Mouse (Mus musculus) lung, postnatal 10 days (tissue): Measurements from ENCODE around the gene Cd44.

Experiments
- DNase-seq: peaks from one replicate; pipeline ENCODE4 v3.0.0; 2021

Cd44 gene

DNA sequence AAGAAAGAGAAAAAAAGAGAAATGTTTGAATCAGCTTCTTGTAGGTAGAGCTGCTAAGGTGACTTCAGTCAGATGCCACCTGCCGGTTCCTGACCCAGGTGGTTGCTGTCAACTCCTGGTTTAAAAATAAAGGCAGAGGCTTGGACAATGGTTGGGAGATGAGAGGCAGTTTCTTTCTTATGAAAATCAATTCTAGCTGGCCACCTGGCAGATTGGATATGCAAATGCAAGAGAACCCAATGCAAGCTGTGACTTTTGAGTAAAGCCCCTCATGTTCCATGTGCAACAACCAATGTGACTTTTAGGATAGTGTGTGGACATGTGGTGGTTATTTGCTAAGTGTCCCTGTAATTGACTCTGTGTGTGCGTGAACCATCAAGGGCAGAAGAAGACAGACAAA is 33.0 kb downstream of the Cd44 start:
- DNase-seq = no peak

DNA sequence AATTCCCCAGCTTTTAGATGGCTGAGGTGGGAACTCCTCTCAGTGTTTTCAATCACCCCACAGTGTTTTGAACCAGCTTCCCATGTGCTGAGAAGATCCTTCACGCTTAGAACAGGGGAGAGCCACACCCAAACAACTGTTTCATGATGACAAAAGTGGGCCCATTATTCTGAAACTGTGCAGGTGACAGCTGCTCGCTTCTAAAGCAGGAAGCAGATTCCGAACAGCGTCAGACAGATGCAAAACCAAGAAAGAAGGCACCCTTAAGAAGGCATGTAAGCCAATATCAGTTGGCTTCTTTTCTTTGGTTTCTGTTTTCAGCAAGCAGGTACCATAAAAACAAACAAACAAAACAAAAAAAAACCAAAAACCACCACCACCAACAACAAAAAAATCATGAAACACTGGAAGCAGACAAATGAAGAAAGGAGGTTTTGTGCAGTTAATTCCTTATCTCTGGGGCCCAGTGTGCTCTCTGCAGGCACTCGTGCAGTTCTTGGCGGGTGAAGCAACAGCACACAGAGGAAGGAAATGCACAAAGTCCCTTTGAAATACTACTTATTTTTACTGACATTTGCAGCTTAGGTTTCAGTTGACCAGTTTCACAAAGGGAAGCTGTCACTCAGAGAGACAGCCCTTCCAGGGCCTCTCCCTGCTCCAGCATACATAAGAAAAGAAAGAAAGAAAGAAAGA is 33.9 kb downstream of the Cd44 start:
- peak; percentile 25 for DNase-seq

DNA sequence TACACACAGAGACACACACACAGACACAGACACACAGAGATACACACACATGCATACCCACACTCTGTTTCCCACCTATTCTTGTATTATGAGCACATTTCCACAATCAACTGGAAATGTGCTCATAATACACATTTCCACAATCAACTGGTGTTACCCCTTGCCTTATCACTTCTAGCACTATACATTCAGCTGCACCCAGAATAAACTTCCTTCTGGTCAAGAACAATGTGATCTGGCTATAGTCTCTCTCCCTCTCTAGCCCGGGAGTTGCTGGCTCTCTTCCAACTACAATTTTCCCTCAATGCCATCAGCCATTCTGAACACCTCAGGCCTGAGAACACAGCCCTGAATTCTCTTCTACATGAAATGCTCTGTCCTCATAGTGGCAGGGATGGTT is 34.9 kb downstream of the Cd44 start:
- peak; percentile 52 for DNase-seq

DNA sequence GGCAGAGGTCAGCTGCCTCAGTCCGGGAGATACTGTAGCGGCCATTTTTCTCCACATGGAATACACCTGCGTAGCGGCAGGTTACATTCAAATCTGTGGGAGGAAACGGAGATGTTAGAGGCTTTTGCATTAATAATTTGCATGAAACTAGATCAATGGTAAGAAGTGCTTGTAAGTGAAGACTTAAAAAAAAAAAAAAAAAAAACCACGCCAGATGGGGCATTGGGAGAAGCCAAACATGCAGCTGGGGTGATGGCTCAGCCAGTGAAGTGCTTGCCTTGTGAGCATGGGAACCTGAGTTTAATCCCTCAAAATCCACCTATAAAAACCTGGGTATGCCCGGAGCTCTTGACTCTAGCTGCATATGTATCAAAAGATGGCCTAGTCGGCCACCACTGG is 36.1 kb downstream of the Cd44 start:
- no peak for DNase-seq

DNA sequence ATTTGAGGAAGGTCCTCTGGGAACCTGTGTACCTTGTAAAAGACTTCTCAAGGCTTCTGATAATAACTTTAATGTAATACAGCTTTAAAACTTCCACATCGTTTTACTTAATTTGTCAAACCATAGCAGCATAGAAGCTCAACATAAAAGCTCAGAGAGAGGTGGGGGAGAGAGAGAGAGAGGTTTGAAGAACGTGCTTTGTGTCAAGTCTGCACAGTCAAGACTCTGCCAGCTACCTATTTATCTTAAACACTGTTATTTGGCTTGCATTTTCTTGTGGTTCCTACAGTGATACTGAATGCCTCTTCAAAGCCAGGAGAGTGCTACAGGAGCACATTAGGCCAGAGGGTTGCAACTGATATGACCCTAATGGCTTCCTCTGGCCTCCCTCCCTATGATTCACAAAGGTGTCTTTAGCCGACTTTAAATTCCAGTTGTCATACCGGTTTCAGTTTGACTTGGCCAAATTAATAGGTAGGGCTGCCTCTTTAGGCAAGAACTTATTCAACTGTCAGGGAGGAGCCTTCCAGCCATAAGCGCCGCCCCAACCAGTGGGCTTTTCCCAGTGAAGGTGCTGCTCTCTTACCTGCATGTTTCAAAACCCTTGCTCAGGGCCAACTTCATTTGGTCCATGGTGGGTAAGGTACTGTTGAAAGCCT is 36.6 kb downstream of the Cd44 start:
- DNase-seq = no peak

DNA sequence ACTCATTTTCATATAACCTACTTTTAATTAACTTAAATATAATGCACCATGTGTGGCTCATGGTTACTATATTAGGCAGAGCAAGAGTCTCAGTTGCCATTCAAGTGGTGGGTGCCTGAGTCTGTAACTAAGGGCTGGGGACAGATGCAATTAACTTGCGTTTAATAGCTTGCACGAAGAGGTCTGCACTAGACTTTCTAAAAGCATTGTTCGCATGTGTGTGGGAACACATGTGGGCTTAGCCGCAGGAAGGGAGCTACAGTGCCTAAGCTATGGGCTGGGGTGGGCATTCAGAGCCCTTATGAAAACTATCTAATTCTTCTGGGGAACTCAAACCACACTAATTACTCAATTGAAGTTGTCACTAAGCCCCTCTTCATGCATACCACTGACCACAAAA is 37.4 kb downstream of the Cd44 start:
- DNase-seq = no peak

DNA sequence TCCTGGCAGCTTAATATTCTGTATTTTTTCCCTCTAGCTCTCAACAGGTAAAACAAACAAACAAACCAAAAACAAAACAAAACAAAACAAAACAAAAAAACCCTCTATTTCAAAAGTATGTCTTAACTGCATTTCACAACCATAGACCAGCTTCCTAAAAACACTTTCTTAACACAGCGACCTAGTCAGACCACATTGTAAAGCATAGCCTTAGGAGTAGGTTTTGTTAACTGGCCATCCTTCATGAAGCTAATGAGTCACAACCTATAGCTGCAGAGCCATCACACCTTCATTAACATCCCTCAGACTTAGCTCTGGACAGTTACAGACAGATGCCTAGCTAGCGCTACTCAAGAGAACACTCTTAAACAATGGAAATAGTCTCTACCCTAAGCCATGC is 37.9 kb downstream of the Cd44 start:
- no peak for DNase-seq

DNA sequence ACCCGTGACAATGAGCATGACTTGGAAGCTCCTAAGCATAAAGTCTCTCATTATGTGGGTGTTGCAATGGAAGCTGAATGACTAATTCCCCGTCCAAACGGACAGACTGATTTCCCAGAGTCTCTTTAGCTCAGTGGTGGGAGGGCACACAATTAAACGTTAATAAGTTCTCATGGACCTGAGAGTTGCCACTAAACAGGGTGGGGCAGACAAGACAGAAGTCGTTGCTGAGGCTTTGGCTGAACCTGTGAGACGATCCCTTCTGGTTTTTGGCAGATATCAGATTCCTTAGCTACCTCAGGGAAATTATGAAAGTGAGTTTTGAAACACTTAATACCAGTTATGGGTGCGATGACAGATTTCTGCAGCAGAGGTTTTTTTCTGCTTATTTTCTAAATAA is 38.8 kb downstream of the Cd44 start:
- no peak for DNase-seq

DNA sequence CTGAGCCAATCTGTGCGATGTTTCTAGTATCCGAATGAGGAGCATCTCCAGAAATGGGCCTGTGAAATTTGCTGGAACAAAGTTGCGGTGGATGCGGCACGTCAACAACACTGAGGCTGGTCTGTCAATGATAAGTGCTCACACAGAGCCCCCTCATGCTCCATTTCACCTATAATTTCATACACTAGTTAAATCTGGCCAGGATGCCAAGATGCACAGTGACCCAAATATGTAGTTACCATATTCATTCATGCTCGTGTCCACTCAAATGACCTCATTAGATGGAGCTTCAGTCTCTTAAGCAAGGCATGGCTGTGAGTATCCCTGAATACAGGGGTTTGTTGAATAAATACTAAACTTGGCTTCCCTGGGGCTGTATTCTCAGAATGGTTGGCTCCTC is 43.2 kb downstream of the Cd44 start:
- DNase-seq = no peak

DNA sequence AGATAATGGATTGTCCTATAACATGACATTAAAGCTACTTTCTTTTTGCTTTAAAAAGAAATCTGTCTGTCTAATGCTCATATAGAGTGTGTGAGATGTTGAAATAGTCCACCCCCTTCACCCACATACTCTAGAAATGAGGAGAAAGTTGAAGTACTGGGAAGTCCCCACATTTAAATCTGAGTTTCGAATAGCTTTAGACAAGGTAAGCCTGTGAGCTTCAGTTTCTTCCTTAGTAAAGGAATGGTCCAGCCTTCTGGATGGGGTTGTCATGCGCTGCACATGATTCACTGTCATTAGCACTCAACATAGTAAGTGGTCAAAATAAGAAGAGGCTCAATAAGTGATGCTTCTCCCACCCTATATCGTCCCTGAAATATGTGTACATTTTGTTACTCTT is 48.2 kb downstream of the Cd44 start:
- DNase-seq = no peak

DNA sequence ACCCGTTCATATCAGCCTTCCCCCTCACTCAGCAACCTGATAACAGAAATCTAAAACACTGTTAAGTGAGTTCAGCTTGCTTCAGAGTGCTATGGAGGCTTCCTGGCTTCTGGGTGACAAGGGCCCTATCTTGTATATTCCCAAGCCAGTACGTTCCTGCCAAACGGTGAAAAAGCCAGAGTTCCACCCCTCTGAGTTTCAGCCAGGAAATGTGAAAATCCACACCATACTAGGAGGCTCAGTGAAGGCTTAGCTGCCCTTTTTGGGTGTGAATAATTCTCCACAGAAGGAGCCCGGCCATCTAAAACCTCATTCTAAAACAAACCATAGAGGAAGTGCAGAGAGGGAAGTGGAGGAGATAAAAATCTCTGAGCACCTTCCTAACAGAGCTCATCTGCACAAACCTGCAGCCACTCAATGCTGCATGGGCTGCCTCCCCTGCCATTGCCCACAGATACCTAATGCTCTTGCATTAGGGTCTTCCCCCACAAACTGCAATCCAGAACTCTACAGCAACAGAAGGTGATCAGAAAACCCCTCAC is 49.5 kb downstream of the Cd44 start:
- DNase-seq = no peak

DNA sequence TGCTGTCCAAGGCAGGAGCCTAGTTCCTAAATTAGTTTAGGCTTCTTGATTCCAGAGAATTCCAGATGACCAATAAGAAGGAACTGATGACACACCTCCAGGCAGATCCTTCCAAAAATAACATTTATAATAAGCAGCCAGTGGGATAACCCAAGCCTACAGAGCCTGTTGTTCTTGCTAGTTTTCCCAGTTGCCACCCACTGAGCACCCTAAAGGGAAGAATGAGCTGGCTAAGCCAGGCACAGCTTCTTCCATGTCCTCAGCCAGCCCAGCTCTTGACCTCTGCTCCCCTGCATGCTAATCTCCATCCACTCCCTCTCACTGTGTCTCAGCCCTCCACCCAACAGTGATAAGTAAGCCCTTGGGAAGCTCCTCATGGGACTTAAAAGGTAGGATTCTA is 51.4 kb downstream of the Cd44 start:
- DNase-seq = peak; percentile 14

DNA sequence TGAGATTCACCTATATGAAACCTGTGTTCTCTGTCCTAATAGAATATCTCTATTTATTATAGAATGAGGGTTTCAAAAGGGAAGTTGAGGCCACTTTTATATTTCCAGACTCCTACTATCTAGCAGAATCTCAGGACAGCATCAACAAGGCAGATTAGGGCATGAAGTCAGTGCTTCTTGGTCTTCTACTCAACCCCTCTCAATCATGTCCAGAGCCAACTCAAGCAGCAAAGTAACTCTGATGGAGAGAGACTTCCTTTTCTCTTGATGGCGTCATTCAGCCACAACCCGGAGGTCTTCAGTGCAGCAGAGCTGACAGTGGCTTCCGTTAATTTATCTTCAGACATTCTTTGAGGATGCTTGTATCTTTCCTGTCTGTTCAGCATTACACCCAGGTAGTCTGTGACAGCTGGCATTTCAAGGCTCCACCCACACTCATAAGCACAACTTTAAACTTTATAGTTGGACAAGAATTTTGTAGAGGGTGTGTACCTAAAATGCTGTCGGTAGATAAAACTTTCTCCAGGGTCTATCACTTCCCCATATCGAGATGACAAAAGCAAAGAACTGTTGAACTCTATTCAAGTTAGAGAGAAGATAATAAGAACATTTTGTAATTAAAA is 52.5 kb downstream of the Cd44 start:
- DNase-seq = no peak

DNA sequence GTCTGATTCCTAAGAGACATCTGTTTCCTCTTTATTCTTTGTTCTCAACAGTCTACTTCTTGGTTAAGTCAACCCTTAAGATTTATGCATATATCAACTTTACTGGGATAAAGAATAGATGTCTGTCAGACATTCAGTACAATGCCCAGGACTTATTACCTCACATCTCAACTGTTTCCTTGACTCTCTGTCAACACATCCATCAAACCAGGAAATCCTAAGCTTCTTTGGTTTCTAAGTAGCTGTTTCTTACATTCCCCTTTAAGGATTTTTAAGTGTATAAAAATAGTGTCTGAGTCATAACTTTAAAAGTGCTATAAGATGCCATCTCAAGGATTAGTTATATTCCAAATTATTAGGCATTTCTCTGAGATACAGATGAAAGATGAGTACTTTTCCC is 60.2 kb downstream of the Cd44 start:
- no peak for DNase-seq

DNA sequence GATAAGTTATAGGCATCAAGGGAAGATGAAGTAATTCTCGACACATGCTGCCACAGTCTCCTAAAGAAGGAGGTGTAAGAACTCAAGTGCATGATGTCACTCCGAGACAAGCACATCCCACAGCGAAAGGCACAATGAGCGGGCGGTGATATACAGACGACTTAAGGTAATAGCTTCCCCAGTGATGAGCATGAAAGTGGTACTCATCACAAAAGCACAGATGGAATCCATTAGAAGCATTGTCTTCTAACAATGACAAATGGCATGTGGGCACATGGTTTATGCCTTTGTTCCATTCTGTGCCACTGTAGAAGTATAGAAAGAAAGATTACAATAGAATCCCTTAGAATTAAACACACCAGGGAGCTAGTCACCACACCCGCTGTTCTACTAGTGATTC is 63.3 kb downstream of the Cd44 start:
- no peak for DNase-seq

DNA sequence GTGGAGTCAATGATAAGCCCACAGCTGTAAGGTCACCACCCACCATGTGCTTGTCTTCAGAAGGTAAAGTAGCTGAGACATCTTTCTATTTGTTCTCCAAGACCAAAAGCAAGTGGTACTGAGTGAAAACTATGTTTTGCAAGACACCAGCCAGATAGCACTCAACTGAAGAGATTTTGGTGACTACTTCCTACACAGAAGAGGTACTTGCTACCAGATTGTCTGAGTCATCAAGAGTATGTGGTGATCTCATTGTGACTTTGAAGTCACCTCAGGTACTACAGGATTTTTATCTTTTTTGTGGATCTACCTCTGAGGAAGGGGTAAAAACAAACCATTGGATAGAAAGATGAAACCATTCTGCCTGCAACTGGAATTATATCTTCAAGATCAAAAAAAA is 69.9 kb downstream of the Cd44 start:
- DNase-seq = no peak

DNA sequence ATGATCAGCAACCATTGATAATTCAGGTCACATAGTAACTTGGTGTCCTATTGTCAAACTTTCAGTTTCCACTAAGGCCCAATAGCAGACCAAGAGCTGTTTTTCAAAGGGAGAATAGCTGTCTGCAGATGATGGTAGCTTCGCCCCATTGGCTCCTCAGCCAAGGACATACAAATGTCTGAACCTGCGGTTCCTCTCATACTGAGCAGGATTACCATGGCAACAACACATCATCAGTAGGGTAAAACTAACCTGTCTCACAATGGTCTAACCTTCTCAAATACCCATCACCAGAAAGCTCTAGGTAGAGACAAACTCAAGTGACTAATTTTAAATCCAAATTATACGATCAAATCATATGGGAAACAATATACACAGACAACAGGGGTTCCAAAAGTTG is 72.3 kb downstream of the Cd44 start:
- peak; percentile 80 for DNase-seq

DNA sequence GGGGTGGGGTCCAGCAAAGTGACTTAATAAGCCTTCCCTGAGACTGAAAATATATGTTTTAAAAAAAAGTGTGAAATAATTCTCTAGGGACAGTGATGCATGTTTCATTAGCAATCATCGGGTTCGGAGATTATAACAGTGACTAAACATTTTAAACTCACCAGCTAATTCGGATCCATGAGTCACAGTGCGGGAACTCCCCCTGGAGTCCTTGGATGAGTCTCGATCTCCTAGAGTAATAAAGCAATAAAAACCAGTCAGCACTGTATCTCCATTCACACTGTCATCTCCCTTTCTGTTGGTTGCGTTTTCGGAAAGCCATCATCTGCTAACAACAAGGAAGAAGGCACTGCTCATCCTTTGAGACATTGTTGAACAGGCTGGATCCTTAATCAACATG is 73.1 kb downstream of the Cd44 start:
- DNase-seq = no peak

DNA sequence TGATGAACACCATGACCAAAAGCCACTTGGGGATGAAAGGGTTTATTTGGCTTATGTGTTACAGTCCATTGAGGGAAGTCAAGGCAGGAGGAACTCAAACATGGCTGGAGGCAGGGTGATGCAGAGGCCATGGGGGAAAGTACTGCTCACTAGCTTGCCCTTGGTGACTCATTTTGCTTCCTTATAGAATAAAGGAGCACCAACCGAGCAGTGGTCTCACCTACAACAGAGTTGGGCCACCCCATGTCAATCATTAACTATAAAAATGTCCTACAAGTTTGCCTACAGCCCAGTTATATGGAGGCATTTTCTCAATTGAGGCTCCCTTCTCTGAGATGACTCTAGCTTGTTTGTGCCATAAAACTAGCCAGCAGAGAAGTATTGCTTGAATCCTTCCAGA is 73.6 kb downstream of the Cd44 start:
- no peak for DNase-seq

DNA sequence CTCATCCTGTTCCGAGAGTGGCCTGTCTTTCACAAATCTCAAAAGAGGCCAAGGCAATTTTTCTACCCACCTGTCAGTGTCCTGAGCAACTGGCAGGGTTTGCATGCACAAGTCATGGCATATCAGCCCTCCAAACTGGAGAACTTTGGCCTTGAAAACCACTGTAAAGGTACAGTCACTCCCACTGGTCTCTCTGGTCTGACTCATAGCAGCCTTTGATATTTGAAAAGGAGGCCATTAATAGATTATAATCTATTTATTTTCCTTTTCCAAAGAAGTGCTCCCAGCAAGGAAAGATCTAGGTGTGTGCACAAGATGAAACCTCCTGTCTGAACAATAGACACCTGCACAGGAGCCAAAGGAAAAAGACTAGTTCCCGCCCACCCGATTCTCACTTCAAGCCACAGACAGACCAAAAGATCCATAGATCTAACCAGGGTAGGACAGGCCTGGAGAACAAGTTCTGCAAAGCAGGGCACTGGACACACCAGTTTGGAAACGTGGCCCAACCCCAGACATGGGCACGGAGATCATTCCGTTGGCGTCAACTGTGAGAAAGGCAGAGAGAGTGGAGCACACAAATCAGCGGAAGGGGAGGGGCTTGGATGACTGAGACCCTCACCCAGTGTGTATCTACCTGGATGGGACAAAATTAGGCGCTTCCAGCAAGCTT is 75.4 kb downstream of the Cd44 start:
- no peak for DNase-seq

DNA sequence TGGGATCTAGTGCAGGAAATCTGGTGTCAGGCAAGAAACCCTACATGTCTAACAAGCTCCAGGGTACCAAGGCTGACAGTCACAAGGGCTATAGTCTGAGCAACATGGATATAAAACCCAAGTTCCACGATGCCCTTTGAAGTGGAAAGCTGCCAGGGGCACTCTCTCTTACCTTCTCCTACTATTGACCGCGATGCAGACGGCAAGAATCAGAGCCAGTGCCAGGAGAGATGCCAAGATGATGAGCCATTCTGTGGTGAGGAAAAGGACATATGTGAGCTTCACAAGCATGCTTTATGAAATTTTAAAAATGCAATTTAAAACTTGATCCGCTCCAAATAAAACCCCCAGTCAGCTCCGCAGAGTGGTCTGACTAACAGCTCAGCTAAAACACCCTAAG is 79.4 kb downstream of the Cd44 start:
- no peak for DNase-seq

DNA sequence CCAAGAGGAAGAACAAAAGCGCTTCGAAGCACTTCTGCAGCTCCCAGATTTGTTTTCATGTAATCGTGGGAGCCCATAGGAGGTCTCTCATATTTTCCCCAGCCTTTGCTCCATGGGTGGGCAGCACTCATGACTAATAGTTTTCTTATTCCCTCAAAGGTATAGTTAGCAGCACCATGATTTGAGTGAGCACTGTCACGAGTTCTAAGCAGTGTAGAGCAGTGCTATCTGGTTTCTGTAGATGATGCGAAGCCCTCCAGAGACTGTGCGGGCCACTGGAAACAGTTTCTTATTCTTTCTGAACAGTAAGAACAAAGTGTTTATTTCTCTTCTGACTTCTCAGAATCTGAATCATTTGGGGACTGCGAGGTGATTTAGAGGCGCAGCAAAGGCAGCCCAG is 80.7 kb downstream of the Cd44 start:
- DNase-seq = no peak

DNA sequence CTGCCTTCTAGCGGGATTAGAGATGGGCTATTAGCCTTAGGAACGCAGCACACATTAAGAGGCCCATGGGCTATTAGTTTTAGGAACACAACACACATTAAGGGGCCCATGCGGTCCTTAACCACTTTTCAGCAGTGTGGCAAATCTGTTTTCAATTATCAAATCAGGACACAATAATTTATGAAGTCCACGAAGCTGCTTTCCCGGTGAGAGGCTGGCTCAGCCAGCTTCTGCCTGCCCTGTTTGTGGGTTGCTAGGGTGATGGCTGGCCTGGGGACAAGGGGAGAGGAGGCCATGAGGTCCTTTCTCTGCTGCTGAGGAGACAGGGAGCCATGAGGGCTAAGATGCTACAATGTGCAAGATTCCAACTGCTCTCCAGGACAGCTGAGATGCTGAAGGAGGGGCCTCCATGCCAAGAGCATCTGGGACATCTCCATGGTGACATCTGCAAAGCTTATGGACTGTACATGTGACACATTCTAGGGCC is 81.2 kb downstream of the Cd44 start:
- DNase-seq = peak; percentile 67
